Mouse (Mus musculus): Measurements from ENCODE around the gene Mrpl33. TPM values are rescaled to one million over a fixed set of nuclear protein-coding genes. Genes with fewer than 3 reads are reported as not detected.

Gene Mrpl33
- total and polyA plus RNA-seq, 3 experiments = 5.0 to 172 (median 102) TPM

GRCm38 (mm10) chr5:31642300-31642699, 45.6 kb downstream of the Mrpl33 start:
- Histone ChIP-seq H3K36me3 (replicated peaks) (peaks cover 86% of the 10 kb centered on the region), H3K4me3 (ENCODE audit: low read depth, low read length) (no peak overlapping the region), H3K27me3 (ENCODE audit: insufficient read depth, low read length) (no peaks in the 10 kb centered on the region), H3K4me1 (ENCODE audit: insufficient read depth, low read depth, low read length) (no peaks in the 10 kb centered on the region), H3K9me3 (replicated peaks) (no peaks in the 10 kb centered on the region)
- TF ChIP-seq CTCF (IDR thresholded peaks at IDR 0.05; ENCODE audit: low read depth, low read length) = no peak
- no peak for TF ChIP-seq GATA1 (IDR thresholded peaks at IDR 0.05; ENCODE audit: borderline replicate concordance, low read length)
- TF ChIP-seq TAL1 (conservative IDR thresholded peaks at IDR 0.05; ENCODE audit: low read depth, low read length) = no peak
- no peak for TF ChIP-seq GATA2 (IDR thresholded peaks at IDR 0.05; ENCODE audit: borderline replicate concordance, low read depth, low read length)
- no peak for TF ChIP-seq POLR2AphosphoS5 (IDR thresholded peaks at IDR 0.05; ENCODE audit: insufficient replicate concordance, low read depth, low read length)
- no peak for ATAC-seq (ENCODE audit: extremely low read depth, insufficient number of reproducible peaks, low FRiP score, poor library complexity, severe bottlenecking)
- DNase-seq (ENCODE audit: low spot score) = no peak

- DNase-seq (ENCODE audit: low spot score) (no peak), ATAC-seq (ENCODE audit: extremely low read depth, insufficient number of reproducible peaks, low FRiP score, poor library complexity, severe bottlenecking) (no peak)
- no peaks in the 10 kb centered on the region for H3K4me1 ChIP-seq (ENCODE audit: insufficient read depth, low read depth, low read length)
- no peaks in the 10 kb centered on the region for H3K9me3 ChIP-seq (replicated peaks)
- TF ChIP-seq GATA2 (IDR thresholded peaks at IDR 0.05; ENCODE audit: borderline replicate concordance, low read depth, low read length) (no peak), TAL1 (conservative IDR thresholded peaks at IDR 0.05; ENCODE audit: low read depth, low read length) (no peak), CTCF (IDR thresholded peaks at IDR 0.05; ENCODE audit: low read depth, low read length) (no peak), POLR2AphosphoS5 (IDR thresholded peaks at IDR 0.05; ENCODE audit: insufficient replicate concordance, low read depth, low read length) (no peak), GATA1 (IDR thresholded peaks at IDR 0.05; ENCODE audit: borderline replicate concordance, low read length) (no peak)
- H3K27me3 ChIP-seq (ENCODE audit: insufficient read depth, low read length) = no peaks in the 10 kb centered on the region
- H3K4me3 ChIP-seq (ENCODE audit: low read depth, low read length) = no peak overlapping the region
- peaks cover 85% of the 10 kb centered on the region for H3K36me3 ChIP-seq (replicated peaks)
Observed at GRCm38 (mm10) chr5:31644272-31644671, 47.5 kb downstream of the Mrpl33 start.

- ATAC-seq (ENCODE audit: extremely low read depth, insufficient number of reproducible peaks, low FRiP score, poor library complexity, severe bottlenecking) = no peak
- Histone ChIP-seq H3K9me3 (replicated peaks) (no peaks in the 10 kb centered on the region), H3K4me3 (ENCODE audit: low read depth, low read length) (no peak overlapping the region), H3K27me3 (ENCODE audit: insufficient read depth, low read length) (no peaks in the 10 kb centered on the region), H3K4me1 (ENCODE audit: insufficient read depth, low read depth, low read length) (no peaks in the 10 kb centered on the region), H3K36me3 (replicated peaks) (peaks cover 87% of the 10 kb centered on the region)
- no peak for DNase-seq (ENCODE audit: low spot score)
- no peak for TF ChIP-seq POLR2AphosphoS5 (IDR thresholded peaks at IDR 0.05; ENCODE audit: insufficient replicate concordance, low read depth, low read length)
- TF ChIP-seq GATA1 (IDR thresholded peaks at IDR 0.05; ENCODE audit: borderline replicate concordance, low read length) = no peak
- 0 out of 2 replicates have a peak, but pooled peaks have one; percentile 0 for TF ChIP-seq CTCF (IDR thresholded peaks at IDR 0.05; ENCODE audit: low read depth, low read length)
- no peak for TF ChIP-seq GATA2 (IDR thresholded peaks at IDR 0.05; ENCODE audit: borderline replicate concordance, low read depth, low read length)
- TF ChIP-seq TAL1 (conservative IDR thresholded peaks at IDR 0.05; ENCODE audit: low read depth, low read length) = no peak
Observed at GRCm38 (mm10) chr5:31644847-31645246, 48.1 kb downstream of the Mrpl33 start.

GRCm38 (mm10) chr5:31645798-31646197, 49.1 kb downstream of the Mrpl33 start:
- DNase-seq (ENCODE audit: low spot score) = no peak
- Histone ChIP-seq H3K36me3 (replicated peaks) (peaks cover 88% of the 10 kb centered on the region), H3K9me3 (replicated peaks) (no peaks in the 10 kb centered on the region), H3K4me1 (ENCODE audit: insufficient read depth, low read depth, low read length) (no peaks in the 10 kb centered on the region), H3K4me3 (ENCODE audit: low read depth, low read length) (no peak overlapping the region), H3K27me3 (ENCODE audit: insufficient read depth, low read length) (no peaks in the 10 kb centered on the region)
- no peak for TF ChIP-seq POLR2AphosphoS5 (IDR thresholded peaks at IDR 0.05; ENCODE audit: insufficient replicate concordance, low read depth, low read length)
- no peak for TF ChIP-seq GATA1 (IDR thresholded peaks at IDR 0.05; ENCODE audit: borderline replicate concordance, low read length)
- TF ChIP-seq GATA2 (IDR thresholded peaks at IDR 0.05; ENCODE audit: borderline replicate concordance, low read depth, low read length) = no peak
- TF ChIP-seq CTCF (IDR thresholded peaks at IDR 0.05; ENCODE audit: low read depth, low read length) = no peak
- TF ChIP-seq TAL1 (conservative IDR thresholded peaks at IDR 0.05; ENCODE audit: low read depth, low read length) = no peak
- no peak for ATAC-seq (ENCODE audit: extremely low read depth, insufficient number of reproducible peaks, low FRiP score, poor library complexity, severe bottlenecking)

- TF ChIP-seq GATA2 (IDR thresholded peaks at IDR 0.05; ENCODE audit: borderline replicate concordance, low read depth, low read length) (no peak), TAL1 (conservative IDR thresholded peaks at IDR 0.05; ENCODE audit: low read depth, low read length) (no peak), CTCF (IDR thresholded peaks at IDR 0.05; ENCODE audit: low read depth, low read length) (no peak), POLR2AphosphoS5 (IDR thresholded peaks at IDR 0.05; ENCODE audit: insufficient replicate concordance, low read depth, low read length) (no peak), GATA1 (IDR thresholded peaks at IDR 0.05; ENCODE audit: borderline replicate concordance, low read length) (no peak)
- H3K4me3 ChIP-seq (ENCODE audit: low read depth, low read length) = no peak overlapping the region
- DNase-seq (ENCODE audit: low spot score) (no peak), ATAC-seq (ENCODE audit: extremely low read depth, insufficient number of reproducible peaks, low FRiP score, poor library complexity, severe bottlenecking) (no peak)
- peaks cover 86% of the 10 kb centered on the region for H3K36me3 ChIP-seq (replicated peaks)
- no peaks in the 10 kb centered on the region for H3K9me3 ChIP-seq (replicated peaks)
- no peaks in the 10 kb centered on the region for H3K4me1 ChIP-seq (ENCODE audit: insufficient read depth, low read depth, low read length)
- no peaks in the 10 kb centered on the region for H3K27me3 ChIP-seq (ENCODE audit: insufficient read depth, low read length)
Observed at GRCm38 (mm10) chr5:31646574-31646973, 49.8 kb downstream of the Mrpl33 start.

- Histone ChIP-seq H3K4me1 (ENCODE audit: insufficient read depth, low read depth, low read length) (no peaks in the 10 kb centered on the region), H3K4me3 (ENCODE audit: low read depth, low read length) (no peak overlapping the region), H3K27me3 (ENCODE audit: insufficient read depth, low read length) (no peaks in the 10 kb centered on the region), H3K9me3 (replicated peaks) (no peaks in the 10 kb centered on the region), H3K36me3 (replicated peaks) (peaks cover 82% of the 10 kb centered on the region)
- DNase-seq (ENCODE audit: low spot score) (no peak), ATAC-seq (ENCODE audit: extremely low read depth, insufficient number of reproducible peaks, low FRiP score, poor library complexity, severe bottlenecking) (no peak)
- TF ChIP-seq CTCF (IDR thresholded peaks at IDR 0.05; ENCODE audit: low read depth, low read length) (no peak), TAL1 (conservative IDR thresholded peaks at IDR 0.05; ENCODE audit: low read depth, low read length) (no peak), GATA2 (IDR thresholded peaks at IDR 0.05; ENCODE audit: borderline replicate concordance, low read depth, low read length) (no peak), GATA1 (IDR thresholded peaks at IDR 0.05; ENCODE audit: borderline replicate concordance, low read length) (no peak), POLR2AphosphoS5 (IDR thresholded peaks at IDR 0.05; ENCODE audit: insufficient replicate concordance, low read depth, low read length) (no peak)
Observed at GRCm38 (mm10) chr5:31647327-31647726, 50.6 kb downstream of the Mrpl33 start.
